Mouse (Mus musculus): Measurements from ENCODE around the gene Sept11.

The Sept11 gene

GRCm38 (mm10) chr5:93092857-93093622 is at the start of gene Sept11:
Sept11 (plus strand) TSS chr5:93093437.
- DNase-seq (ENCODE audit: low read depth) = peak; percentile 68

- DNase-seq (ENCODE audit: low read depth) = no peak
These were observed 49.3 kb upstream of the Sept11 start for GRCm38 (mm10) chr5:93043688-93044583.

- DNase-seq (ENCODE audit: low read depth) = no peak
These were observed 48.5 kb upstream of the Sept11 start, which contains the start of gene Sowahb for GRCm38 (mm10) chr5:93044584-93045370. Sowahb (minus strand) TSS chr5:93045022.

GRCm38 (mm10) chr5:93045371-93045714 is 47.9 kb upstream of the Sept11 start:
- no peak for DNase-seq (ENCODE audit: low read depth)

- DNase-seq (ENCODE audit: low read depth) = no peak
These were observed 46.9 kb upstream of the Sept11 start for GRCm38 (mm10) chr5:93046306-93046845.

GRCm38 (mm10) chr5:93048481-93049240 is 44.6 kb upstream of the Sept11 start:
- DNase-seq (ENCODE audit: low read depth) = no peak

- no peak for DNase-seq (ENCODE audit: low read depth)
These were observed 43.3 kb upstream of the Sept11 start for GRCm38 (mm10) chr5:93049971-93050370.

- DNase-seq (ENCODE audit: low read depth) = no peak
These were observed 42.2 kb upstream of the Sept11 start for GRCm38 (mm10) chr5:93051041-93051440.

GRCm38 (mm10) chr5:93051951-93052350 is 41.3 kb upstream of the Sept11 start:
- DNase-seq (ENCODE audit: low read depth) = no peak

GRCm38 (mm10) chr5:93053606-93054397 is 39.4 kb upstream of the Sept11 start:
- DNase-seq (ENCODE audit: low read depth) = no peak

GRCm38 (mm10) chr5:93060865-93061264 is 32.4 kb upstream of the Sept11 start:
- DNase-seq (ENCODE audit: low read depth) = no peak

- DNase-seq (ENCODE audit: low read depth) = no peak
These were observed 15.4 kb upstream of the Sept11 start for GRCm38 (mm10) chr5:93077661-93078323.

GRCm38 (mm10) chr5:93079596-93079995 is 13.6 kb upstream of the Sept11 start:
- DNase-seq (ENCODE audit: low read depth) = no peak

- DNase-seq (ENCODE audit: low read depth) = no peak
These were observed 8.1 kb upstream of the Sept11 start for GRCm38 (mm10) chr5:93085015-93085598.

GRCm38 (mm10) chr5:93085900-93086299 is 7.3 kb upstream of the Sept11 start:
- no peak for DNase-seq (ENCODE audit: low read depth)

- no peak for DNase-seq (ENCODE audit: low read depth)
These were observed 2.0 kb upstream of the Sept11 start for GRCm38 (mm10) chr5:93091266-93091665.

GRCm38 (mm10) chr5:93092147-93092781 is 973 bp upstream of the Sept11 start:
- no peak for DNase-seq (ENCODE audit: low read depth)

- DNase-seq (ENCODE audit: low read depth) = no peak
These were observed 646 bp downstream of the Sept11 start for GRCm38 (mm10) chr5:93093638-93094527.

All from fibroblast of lung, adult 2 months (primary cell).